Mouse (Mus musculus): Measurements from ENCODE around the gene Ube2c.
A peak's percentile ranks its signal among the peaks of the same experiment; 100 is the strongest.

The Ube2c gene

DNA sequence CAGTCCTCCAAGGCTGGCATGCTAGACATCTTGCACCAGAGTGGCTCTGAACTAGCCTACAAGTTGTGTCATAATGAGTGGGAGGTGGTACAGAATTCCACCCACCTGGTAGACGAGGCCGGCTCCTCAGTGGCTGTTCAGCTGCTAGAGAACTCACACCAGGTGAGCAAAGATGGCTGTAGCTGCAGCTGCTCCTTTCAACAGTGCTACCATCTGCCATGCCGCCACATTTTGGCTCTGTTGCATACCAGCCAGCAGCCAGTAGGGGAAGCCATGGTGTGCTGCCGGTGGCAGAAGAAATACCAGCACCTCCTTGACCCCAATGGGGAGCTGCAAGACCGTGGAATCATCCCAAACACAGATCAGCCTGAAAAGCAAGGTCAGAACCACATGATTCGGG lies 51.4 kb downstream of the Ube2c start:
- DNase-seq (ENCODE audit: low spot score in 2 of 2), result no peak

DNA sequence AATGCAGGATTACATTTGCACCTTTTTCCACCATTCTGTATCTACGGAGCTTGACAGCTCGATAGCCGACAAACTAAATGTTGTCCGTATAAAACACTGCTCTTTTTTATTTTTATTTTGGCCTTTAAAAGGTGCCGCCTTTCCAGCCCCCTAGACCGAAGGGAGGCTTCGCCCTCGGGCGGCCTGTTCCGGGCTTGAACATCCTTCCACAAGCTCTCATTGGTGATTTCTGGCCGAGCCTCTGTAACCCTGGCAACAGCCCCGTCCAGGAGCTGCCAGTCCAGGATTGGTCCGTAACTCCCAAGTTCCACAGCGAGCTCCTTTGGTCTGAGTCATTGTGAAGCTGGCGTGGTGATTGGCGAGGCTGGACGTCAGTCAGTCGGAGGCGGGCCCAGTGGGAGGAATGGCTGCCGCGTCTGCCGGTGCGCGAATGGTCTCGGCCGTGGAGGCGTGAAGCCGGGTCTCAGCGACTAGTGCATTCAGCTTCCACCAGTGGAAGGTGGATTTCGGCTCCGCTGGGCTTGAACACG lies 53.0 kb downstream of the Ube2c start, which contains the start of gene Zswim1:
Gene Zswim1, plus strand, starts transcription at position 51 of the 530 bp plus-strand sequence.
- DNase-seq (ENCODE audit: low spot score in 2 of 2), result peak; percentile 99 to 100

DNA sequence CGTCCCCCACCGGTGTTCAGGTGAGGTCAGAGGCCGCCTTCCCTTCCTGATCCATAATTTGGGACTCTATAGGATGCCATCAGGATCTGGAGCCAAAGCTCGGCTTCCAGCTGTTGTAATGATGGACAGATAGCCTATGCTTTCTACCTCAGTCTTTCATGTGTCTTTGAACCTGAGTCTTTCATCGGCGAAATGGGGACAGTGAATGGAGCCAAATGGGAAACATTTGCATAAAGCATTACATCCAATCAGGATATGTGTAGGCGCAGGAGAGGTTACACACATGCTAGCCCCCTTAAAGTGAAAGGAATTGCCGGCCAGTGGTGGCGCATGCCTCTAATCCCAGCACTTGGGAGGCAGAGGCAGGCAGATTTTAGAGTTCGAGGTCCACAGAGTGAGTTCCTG lies 53.5 kb downstream of the Ube2c start:
- DNase-seq (ENCODE audit: low spot score in 2 of 2), result no peak

DNA sequence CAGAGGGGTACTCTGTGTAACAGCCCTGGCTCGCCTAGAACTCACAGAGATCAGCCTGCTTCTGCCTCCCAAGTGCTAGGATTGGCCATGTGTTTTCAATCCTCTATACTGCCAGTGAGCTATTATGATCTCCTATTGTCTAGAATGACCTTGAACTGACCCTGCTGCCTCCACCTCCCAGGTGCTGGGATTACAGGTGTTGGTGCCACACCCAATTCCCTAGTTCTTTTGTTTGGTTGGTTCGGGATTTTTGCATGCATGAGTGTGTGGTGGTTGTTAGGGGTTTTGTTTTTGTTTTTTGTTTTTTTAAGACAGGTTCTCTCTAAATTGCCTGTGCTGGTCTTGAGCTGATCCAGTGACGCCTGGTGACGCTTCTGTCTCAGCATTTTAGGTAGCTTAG lies 54.3 kb downstream of the Ube2c start:
- no peak for DNase-seq (ENCODE audit: low spot score in 2 of 2)

DNA sequence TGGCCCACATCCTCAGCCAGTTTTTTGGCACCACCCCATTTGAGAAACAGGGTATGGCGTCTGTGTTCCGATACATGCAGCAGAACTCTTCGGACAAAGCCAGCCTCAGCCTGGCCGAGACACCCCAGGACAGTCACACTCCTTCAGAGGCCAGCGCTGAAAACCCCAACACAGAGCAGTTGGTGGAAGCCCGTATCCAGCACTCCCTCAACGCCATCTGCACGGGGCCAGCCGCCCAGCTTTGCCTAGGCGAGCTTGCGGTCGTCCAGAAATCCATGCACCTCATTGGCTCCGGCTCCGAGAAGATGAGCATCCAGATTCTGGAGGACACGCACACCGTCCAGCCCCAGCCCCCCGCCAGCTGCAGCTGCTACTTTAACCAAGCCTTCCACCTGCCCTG lies 55.8 kb downstream of the Ube2c start:
- no peak for DNase-seq (ENCODE audit: low spot score in 2 of 2)

DNA sequence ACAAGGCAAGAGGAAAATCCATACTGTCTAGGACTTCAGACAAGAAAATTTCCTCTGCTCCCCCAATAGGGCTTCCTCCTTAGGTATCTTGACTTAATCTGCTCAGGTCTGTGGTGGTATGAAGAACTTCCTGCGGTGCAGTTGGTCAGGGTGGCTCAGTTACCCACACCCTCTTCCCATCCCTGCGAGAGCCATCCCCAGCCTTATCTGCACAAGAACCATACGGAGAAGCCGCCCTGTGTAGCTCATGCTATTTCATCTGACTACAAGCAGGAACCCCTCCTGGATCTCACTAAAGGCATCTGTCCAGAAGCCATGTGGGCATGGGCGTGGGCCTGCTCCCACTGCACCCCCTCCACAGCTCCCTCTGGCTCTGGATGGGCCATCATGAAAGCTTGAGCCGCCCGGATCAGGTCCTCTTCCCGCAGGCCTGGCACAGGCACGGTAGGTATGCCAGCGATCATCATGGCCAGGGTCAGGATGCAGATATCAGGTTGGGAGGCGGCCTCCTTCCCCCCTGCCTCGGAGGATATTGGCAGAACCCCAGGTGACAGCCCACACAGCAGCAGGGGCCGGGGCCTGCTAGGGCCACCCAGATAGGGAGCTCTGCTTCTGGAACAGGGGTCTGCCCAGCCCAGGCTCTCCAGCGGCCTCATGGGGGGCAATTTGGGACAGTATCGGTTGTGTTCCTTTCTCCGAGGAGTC lies 57.6 kb downstream of the Ube2c start:
- no peak for DNase-seq (ENCODE audit: low spot score in 2 of 2)
